Mouse (Mus musculus) embryonic facial prominence, embryonic 14.5 days (tissue): ENCODE data around the gene Gm42420. TPM values are rescaled to one million over a fixed set of nuclear protein-coding genes. Genes with fewer than 3 reads are reported as not detected.

Experiments
- ATAC-seq: fragments of 200-750 bp; cut with Nextera tagmentation; 2 replicates; pipeline ENCODE4 v1.8.0; 2017; ENCODE audit warnings: low read depth, moderate number of reproducible peaks, moderate TSS enrichment
- DNase-seq: peaks from one replicate; pipeline ENCODE4 v3.0.0-alpha.2; 2015; ENCODE audit warnings: low spot score
- H3K27ac ChIP-seq: fragments of 300-500 bp; sonication (generic); replicated peaks from 2 replicates; pipeline ENCODE4 v1.5.1; 2014; ENCODE audit warnings: low read depth, mild to moderate bottlenecking, low read length, moderate library complexity
- H3K27me3 ChIP-seq: fragments of 300-500 bp; sonication (generic); replicated peaks from 2 replicates; pipeline ENCODE4 v1.6.1; 2014; ENCODE audit warnings: low read length; ENCODE audit not compliant: control insufficient read depth, insufficient read depth
- H3K36me3 ChIP-seq: fragments of 300-500 bp; sonication (generic); 2 replicates; pipeline ENCODE4 v1.6.1; 2014; ENCODE audit warnings: low read length, mixed read lengths; ENCODE audit not compliant: control insufficient read depth, insufficient read depth
- H3K4me1 ChIP-seq: fragments of 300-500 bp; sonication (generic); 2 replicates; pipeline ENCODE4 v1.6.1; 2014; ENCODE audit warnings: antibody characterized with exemption, low read length; ENCODE audit not compliant: control insufficient read depth, insufficient read depth
- H3K4me2 ChIP-seq: fragments of 300-500 bp; sonication (generic); 2 replicates; pipeline ENCODE4 v1.6.1; 2014; ENCODE audit warnings: low read depth, mild to moderate bottlenecking, low read length, moderate library complexity, mixed read lengths
- H3K4me3 ChIP-seq: fragments of 300-500 bp; sonication (generic); 2 replicates; pipeline ENCODE4 v1.5.1; 2014; ENCODE audit warnings: low read depth, mild to moderate bottlenecking, low read length
- H3K9ac ChIP-seq: fragments of 300-500 bp; sonication (generic); 2 replicates; pipeline ENCODE4 v1.6.1; 2014; ENCODE audit warnings: low read depth, mild to moderate bottlenecking, low read length, moderate library complexity, mixed read lengths
- H3K9me3 ChIP-seq: fragments of 300-500 bp; sonication (generic); 2 replicates; pipeline ENCODE4 v1.6.1; 2016; ENCODE audit warnings: low read length; ENCODE audit not compliant: control insufficient read depth
- WGBS: fragments of 180-500 bp; shearing (Covaris S2); extraction: QIAGEN DNeasy Blood & Tissue Kit; methylation state at CpG from one replicate; pipeline ENCODE4 v1.1.7; 2014; 5-methylcytosine and 5-hydroxymethylcytosine counted together
- polyA plus RNA-seq: library from polyadenylated mRNA; unstranded; fragments of >200 nt; fragmentation: Nextera tagmentation; extraction: Ambion mirVana; gene quantifications from 2 replicates; pipeline ENCODE4 v1.2.1, GENCODE M21; 2014

Gene Gm42420
- polyA plus RNA-seq, 1 experiment from 2014 or later: not detected

- DNase-seq (peak; percentile 36), ATAC-seq (peak; percentile 57; the same call in 1 of the 2 replicates)
- Histone ChIP-seq H3K4me1 (no peaks in the 10 kb centered on the region), H3K36me3 (peaks cover 51% of the 10 kb centered on the region; the same call in 1 of the 2 replicates), H3K27me3 (no peaks in the 10 kb centered on the region), H3K9ac (no peak overlapping the region), H3K4me2 (no peak overlapping the region), H3K27ac (no peak overlapping the region), H3K9me3 (no peaks in the 10 kb centered on the region), H3K4me3 (no peak overlapping the region)
- 70% methylated on average over 5 of the region's 5 CpGs for WGBS
Observed at GRCm38 (mm10) chr6:39607365-39607764, 21.8 kb downstream of the Gm42420 start.

GRCm38 (mm10) chr6:39610207-39610606 lies 24.7 kb downstream of the Gm42420 start:
- H3K36me3 ChIP-seq: peaks cover 53% of the 10 kb centered on the region
- no peak overlapping the region for H3K4me2 ChIP-seq
- no peaks in the 10 kb centered on the region for H3K27me3 ChIP-seq
- no peak for DNase-seq
- no peak overlapping the region for H3K27ac ChIP-seq
- WGBS: 62% methylated on average over 2 of the region's 2 CpGs
- no peak overlapping the region for H3K4me3 ChIP-seq
- ATAC-seq: no peak
- no peaks in the 10 kb centered on the region for H3K9me3 ChIP-seq
- H3K4me1 ChIP-seq: no peaks in the 10 kb centered on the region
- no peak overlapping the region for H3K9ac ChIP-seq

DNA sequence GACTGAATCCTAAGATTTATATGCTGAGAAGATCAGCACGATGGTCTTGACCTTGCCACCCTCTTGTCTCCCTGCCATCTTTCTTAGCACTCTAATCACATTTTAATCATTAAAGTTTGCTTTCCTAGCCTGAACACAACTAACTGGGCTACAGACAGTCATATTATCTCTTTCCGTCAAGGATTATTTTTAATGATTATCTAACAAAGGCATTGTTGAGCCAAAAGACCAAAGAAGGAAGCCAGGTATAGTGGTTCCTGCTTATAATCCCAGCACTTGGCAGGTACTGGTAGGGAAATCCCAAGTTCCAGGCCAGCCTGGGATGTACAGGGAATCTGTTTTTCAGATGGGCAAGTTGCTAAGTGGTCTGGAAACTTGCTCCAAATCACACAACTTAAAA lies 25.7 kb downstream of the Gm42420 start:
- no peaks in the 10 kb centered on the region for H3K27me3 ChIP-seq
- H3K4me1 ChIP-seq: no peaks in the 10 kb centered on the region
- no peak for ATAC-seq
- H3K4me3 ChIP-seq: no peak overlapping the region
- H3K9ac ChIP-seq: no peak overlapping the region
- H3K36me3 ChIP-seq: peaks cover 54% of the 10 kb centered on the region
- 92% methylated on average over 2 of the region's 2 CpGs for WGBS
- no peak overlapping the region for H3K4me2 ChIP-seq
- no peak for DNase-seq
- no peaks in the 10 kb centered on the region for H3K9me3 ChIP-seq
- H3K27ac ChIP-seq: no peak overlapping the region

Other genes starting within 250 kb of the Gm42420 start
- 56.9 and 57.3 TPM in 2 replicates for gene Slc37a3, start 208.1 kb upstream of the Gm42420 start, polyA plus RNA-seq
- 0.93 and 1.8 TPM in 2 replicates for gene Rab19, start 204.6 kb upstream of the Gm42420 start, polyA plus RNA-seq
- gene Mkrn1, start 165.3 kb upstream of the Gm42420 start, polyA plus RNA-seq: 67.1 and 72.4 TPM in 2 replicates
- gene Dennd2a, start 27.9 kb upstream of the Gm42420 start, polyA plus RNA-seq: 24.0 and 28.4 TPM in 2 replicates
- 27.3 and 32.8 TPM in 2 replicates for gene Adck2, start 11.9 kb upstream of the Gm42420 start, polyA plus RNA-seq
- gene Ndufb2, start 6.8 kb downstream of the Gm42420 start, polyA plus RNA-seq: 343 and 390 TPM in 2 replicates
- 12.8 and 13.5 TPM in 2 replicates for gene Braf, start 139.7 kb downstream of the Gm42420 start, polyA plus RNA-seq
- gene Mrps33, start 225.2 kb downstream of the Gm42420 start, polyA plus RNA-seq: 184 and 187 TPM in 2 replicates